Mouse (Mus musculus) cortical plate, adult 2 months (tissue): ENCODE data around the gene Eps8l2.

Source experiments
- CTCF ChIP-seq: fragments of 200-500 bp; IDR thresholded peaks from 2 replicates; pipeline ENCODE4 v1.5.1; 2011; ENCODE audit warnings: mild to moderate bottlenecking, control low read depth, low read length; ENCODE audit not compliant: insufficient read depth; ENCODE audit errors: extremely low read depth
- POLR2A ChIP-seq: fragments of 200-500 bp; IDR thresholded peaks from 2 replicates; pipeline ENCODE4 v1.6.1; 2011; ENCODE audit warnings: mild to moderate bottlenecking, low read length, control low read depth; ENCODE audit not compliant: insufficient read depth; ENCODE audit errors: extremely low read depth

- TF ChIP-seq CTCF (no peak), POLR2A (no peak)
Measured at GRCm38 (mm10) chr7:141343696-141344095, 5.0 kb downstream of the Eps8l2 start.
